Mouse (Mus musculus) skeletal muscle tissue, adult 2 months (tissue): Measurements from ENCODE around the gene Slc9a8.

Experiments used
- DNase-seq: peaks from one replicate; pipeline ENCODE4 v3.0.0-alpha.2; 2012; ENCODE audit warnings: low read depth, low spot score

The Slc9a8 gene

DNA sequence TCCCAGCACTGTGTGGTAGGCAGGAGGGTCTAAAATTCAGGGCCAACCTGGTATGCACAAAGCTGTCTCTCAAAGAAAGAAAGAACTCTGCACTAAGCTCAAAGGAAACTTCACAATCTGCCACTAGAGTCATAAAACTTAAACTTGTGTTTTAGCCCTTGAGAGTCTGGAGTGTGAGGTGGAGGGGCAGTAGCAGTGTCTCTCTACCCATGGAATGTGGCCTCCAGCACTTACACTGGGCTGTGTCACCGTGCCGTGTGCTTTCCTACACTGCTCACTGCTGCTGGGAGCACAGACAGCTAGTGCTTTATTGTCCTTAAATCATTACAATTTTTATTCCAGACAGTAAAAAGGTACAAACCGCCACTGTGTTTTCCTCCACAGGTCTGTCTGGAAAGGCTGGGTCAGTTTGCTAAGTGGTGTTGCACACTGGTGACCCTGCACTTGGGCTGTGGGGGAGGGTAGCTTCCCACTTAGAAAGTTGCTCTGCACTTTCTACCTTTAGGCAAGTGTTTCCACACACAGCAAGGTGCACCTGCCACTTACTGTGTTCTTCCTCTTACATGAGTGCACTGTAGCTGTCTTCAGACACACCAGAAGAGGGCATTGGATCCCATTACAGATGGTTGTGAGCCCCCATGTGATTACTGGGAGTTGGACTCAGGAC is 86.3 kb downstream of the Slc9a8 start:
- DNase-seq: no peak

DNA sequence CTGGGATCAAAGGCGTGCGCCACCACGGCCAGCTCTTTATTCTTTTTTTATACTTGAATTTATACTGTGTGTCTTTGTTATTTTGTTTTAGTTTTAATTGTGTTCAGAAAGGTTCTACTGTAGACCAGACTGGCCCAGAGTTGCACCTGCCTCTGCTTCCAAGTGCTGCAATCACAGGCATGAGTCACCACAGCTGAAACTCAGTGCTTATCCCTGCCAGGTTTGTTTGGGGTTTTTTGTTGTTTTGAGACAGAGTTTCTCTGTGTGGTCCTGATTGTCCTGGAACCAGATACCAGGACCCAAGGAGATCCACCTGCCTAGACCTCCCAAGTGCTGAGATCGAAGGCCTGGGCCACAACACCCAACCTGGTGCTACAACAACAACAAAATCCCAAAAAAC is 87.1 kb downstream of the Slc9a8 start:
- DNase-seq: no peak

DNA sequence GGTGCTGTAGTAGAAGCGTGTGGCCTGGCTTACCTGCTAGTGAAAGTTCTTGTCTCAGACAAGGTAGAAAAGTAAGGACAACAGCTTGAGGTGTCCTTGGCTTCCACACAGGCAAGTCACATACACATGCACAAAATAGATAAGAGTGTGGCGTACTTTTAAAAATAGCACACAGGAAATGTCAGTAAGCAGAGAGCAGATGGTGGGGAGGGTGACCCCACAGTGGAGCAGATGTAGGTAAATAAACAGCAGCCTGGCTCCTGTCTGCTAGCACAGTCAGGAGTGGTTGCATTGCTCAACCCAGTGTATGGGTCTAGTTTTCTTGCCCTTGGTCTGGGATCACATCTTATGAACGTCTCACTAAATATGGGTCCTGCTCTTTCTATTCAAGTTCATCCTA is 89.0 kb downstream of the Slc9a8 start:
- DNase-seq: peak; percentile 60

DNA sequence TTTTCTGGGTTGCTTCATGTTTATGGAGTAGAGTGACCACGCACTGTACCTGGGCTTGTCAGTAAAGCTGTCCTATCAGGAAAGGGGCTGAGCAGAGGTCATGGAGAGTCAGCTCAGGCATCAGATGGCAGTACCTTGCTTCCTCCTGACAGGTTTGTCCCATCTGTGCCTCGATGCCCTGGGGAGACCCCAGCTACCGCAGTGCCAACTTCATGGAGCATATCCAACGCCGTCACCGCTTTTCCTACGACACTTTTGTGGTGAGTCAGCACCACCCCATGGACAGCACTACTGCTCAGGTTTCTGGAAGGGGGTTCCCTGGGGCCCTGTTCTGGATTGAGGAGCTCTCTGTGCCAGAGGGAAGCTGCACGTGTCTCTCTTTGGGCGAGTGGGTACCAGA is 90.9 kb downstream of the Slc9a8 start:
- DNase-seq: no peak

DNA sequence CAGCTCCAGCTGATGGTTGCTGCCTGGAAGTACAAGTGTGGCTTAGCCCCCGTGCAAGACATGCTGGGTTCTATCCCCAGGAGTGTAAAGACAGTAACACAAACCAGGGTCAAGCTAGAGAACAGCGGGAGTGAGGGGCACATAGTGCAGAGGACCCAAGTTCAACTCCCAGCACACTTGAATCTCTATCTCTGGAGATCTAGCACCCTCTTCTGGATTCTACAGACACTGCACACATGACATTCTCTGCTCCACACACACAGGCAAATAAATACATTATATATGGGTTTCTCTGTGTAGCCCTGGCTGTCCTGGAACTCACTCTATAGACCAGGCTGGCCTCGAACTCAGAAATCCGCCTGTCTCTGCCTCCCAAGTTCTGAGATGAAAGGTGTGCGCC is 91.5 kb downstream of the Slc9a8 start:
- no peak for DNase-seq

DNA sequence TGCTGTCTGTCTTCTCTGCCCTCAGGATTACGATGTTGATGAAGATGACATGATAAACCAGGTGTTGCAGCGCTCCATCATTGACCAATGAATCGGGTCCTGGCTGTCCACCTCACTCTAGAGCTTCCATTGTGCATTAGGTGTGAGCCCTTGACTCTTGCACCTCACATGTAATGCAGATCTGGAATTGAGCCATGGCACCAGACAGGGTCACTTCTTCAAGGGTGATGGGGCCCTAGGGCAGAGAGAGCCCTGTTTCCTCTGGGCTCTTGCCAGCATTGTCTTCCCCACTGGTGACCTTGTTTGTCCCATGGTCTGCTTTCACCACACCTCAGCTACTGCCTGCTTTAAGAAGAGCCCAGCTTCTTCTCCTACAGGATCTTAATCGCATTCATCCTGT is 93.1 kb downstream of the Slc9a8 start:
- no peak for DNase-seq

DNA sequence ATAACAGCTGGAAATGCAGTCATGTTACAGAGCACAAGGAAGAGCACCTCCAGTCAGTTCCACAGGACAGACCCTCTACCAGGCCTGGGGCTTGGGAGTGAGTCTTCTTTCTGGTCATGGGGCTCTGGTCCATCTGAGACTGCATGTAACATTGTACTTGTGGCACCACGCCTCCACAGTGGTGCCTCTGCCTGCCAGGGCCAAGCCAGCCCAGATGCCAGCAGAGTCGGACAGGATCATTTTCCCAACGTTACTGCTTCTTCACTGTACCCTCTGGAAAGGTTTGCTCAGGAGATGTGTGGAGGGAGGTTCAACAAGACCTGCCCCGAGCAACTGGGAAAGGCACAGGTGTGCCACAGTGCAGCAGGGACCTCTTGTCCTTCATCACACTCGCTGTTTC is 94.2 kb downstream of the Slc9a8 start:
- peak; percentile 52 for DNase-seq

DNA sequence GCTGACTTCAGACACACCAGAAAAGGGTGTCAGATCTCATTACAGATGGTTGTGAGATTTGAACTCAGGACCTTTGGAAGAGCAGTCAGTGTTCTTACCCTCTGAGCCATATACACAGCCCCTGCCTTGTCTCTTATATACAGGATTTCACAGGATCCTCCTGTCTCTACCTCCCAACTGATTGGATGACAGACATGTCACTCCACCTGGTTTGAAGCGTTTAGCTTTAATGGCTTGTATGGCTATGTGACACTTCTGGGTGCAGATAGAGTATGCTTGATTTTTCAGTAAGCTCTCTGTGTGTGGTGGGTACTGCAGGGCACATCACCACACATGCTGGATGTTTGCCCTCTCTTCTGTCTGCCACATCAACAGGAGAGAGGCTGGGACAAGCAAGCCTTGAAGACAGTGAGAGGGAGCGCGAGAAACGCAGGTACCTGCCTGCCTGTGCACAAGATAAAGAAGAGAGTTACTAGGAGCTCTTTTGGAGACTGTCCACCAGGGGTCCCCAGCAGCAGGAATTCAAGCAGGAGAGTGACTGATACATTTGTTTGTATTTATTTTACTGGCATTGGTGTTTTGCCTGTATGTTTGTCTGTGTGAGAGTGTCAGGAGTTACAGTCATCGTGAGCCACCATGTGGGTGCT is 98.2 kb downstream of the Slc9a8 start:
- DNase-seq: no peak
